Mouse (Mus musculus): ENCODE results near the gene Ctsa.
"Not testable (repeated sequence)": the region's sequence is repeated elsewhere in the genome, so short reads cannot be mapped to it uniquely, and the experiment has no call there.

- not testable (repeated sequence) for TF ChIP-seq CTCF, POLR2A (IDR thresholded peaks at IDR 0.05; ENCODE audit: extremely low read depth, insufficient read depth, low read length)
These were observed 22.9 kb downstream of the Ctsa start for GRCm38 (mm10) chr2:164855572-164855971.

Measured in cortical plate, adult 2 months (tissue).